Mouse (Mus musculus) hindlimb bud, embryonic 11.5 days (tissue): ENCODE results near the gene Anxa4.

Experiments
- DNase-seq: peaks from one replicate; pipeline ENCODE4 v3.0.0-alpha.2; 2012; ENCODE audit warnings: low read depth, low spot score; ENCODE audit errors: extremely low spot score

Gene Anxa4

DNA sequence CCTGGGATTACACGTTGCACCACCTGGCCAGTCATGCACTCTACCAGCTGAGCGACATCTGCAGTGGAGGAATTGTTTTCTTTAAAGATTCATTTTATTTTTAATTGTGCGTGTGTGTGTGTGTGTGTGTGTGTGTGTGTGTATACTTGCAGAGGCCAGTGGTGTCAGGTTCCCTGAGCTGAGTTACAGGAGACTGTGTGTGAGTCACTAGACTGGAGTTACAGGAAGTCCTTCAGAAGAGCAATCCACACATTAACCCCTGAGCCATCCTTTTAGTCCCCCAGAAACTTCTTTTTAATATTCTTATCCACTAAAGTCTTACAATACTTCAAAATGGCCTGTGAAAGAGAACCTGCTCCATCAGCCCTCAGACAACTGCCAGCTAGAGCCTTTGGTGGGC is 11.3 kb upstream of the Anxa4 start:
- no peak for DNase-seq

- no peak for DNase-seq
Measured at GRCm38 (mm10) chr6:86801431-86801830, 8.0 kb upstream of the Anxa4 start.

DNA sequence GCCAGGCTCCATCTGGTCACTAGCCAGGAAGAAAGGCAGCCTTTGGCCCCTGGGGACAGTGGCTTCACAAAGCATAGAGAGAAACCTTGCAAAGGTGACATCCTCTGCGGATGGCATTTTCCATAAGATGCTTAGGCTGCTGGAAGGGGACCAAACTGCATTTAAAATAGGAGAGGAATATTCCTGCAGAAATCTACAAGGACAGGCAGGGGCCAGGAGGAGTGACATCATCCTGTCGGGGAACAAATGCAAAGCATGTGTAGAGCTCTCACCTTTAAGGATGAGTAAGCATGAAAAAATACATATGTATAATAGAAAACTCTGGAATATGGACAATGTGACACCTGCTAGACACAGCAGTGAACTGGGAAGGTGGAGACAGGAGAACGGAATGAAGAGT is 7.1 kb upstream of the Anxa4 start:
- DNase-seq = no peak

GRCm38 (mm10) chr6:86797455-86797854 is 4.1 kb upstream of the Anxa4 start:
- DNase-seq = no peak

- no peak for DNase-seq
Measured at GRCm38 (mm10) chr6:86793957-86794356, 573 bp upstream of the Anxa4 start.

GRCm38 (mm10) chr6:86790351-86790943 is 2.9 kb downstream of the Anxa4 start:
- no peak for DNase-seq

DNA sequence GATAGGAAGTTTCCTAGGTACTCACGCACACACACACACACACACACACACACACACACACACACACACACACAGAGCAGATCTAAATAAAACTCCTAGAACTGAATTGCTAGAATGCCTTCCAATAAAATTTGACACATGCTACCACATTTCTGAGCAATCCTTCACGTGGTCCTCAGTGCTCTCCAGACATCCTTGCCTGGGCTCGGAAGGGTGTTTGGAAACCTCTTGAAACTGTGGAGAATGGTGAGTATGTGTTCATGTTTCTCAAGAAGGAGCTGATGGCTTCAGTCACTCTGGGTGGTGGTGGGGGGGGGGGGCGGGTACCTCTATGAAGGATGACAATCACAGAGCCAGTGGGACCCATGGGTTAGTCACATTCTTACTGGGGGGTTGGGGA is 5.1 kb downstream of the Anxa4 start:
- no peak for DNase-seq

- DNase-seq = no peak
Measured at GRCm38 (mm10) chr6:86786545-86786944, 6.8 kb downstream of the Anxa4 start.

GRCm38 (mm10) chr6:86784739-86785138 is 8.6 kb downstream of the Anxa4 start:
- DNase-seq = no peak

- no peak for DNase-seq
Measured at GRCm38 (mm10) chr6:86782342-86782741, 11.0 kb downstream of the Anxa4 start.

- no peak for DNase-seq
Measured at GRCm38 (mm10) chr6:86781361-86781957, 11.9 kb downstream of the Anxa4 start.

- no peak for DNase-seq
Measured at GRCm38 (mm10) chr6:86778910-86779594, 14.3 kb downstream of the Anxa4 start.

GRCm38 (mm10) chr6:86777181-86777580 is 16.2 kb downstream of the Anxa4 start:
- no peak for DNase-seq

DNA sequence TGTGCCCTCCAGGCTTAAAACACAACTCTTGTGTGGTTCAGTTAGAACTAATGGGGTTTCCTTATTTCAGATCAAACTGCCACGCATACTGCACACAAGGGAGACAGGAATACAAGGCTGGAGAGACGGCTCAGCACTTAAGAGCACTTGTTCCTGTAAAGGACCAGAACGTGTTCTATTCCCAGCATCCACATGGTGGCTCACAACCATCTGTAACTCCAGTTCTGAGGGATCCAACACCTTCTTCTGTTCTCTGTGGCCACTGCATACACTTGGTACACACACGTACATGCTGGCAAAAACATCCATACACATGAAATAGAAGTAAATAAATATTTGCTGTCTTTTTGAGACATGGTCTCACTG is 16.7 kb downstream of the Anxa4 start:
- DNase-seq = no peak

DNA sequence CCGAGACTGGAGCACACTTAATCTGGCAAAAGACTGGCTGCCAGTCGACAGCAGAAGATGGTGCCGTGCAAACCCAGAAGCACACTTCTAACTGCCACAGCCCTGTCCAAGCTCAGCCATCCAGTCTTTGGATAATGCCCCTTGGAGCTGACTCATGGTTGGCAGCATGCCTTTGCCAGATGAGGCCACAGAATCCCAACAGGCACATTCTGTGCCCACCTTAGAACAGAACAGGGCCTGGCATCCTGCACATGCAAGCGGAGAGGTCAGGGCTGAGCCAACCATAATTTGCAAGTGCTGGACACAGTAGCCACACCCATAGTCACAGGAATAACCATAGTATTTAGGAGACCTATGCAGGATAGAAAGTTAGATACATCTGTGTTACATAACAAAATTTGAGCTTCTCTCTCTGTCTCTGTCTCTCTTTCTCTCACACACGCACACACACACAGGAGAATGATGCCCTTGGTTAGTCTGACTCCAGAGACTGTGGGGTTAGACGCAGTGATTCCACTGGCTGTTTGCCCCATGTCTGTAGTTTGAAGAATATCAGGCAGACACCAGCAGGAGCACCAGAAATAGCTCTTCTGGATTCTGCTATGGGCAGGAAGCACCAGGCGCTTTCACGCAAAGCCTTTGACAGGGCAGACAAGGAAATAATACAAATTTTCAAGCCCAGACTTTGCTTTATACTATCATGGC is 17.2 kb downstream of the Anxa4 start:
- DNase-seq = no peak

DNA sequence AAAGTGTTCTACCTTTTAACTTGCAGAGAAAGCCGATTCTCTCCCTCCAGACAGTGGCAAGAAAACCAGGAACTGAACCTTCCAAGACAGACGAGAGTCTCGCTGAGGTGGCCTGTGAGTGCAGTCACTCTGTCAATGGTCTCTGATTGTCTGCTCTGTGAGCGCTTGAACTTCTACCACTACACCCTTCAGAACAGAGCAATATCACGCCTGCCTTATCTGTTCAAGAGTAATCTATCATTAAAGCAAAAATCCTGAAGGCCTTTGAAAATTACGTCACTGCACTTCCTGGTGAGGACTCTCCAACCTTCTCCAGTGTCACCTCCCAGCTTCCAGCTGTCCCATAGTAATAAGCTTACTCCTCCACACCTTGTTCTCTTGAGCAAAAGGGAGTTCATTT is 18.4 kb downstream of the Anxa4 start:
- DNase-seq = no peak

GRCm38 (mm10) chr6:86773830-86774229 is 19.6 kb downstream of the Anxa4 start:
- DNase-seq = no peak

- DNase-seq = no peak
Measured at GRCm38 (mm10) chr6:86772631-86773030, 20.8 kb downstream of the Anxa4 start.

- DNase-seq = no peak
Measured at GRCm38 (mm10) chr6:86768938-86769337, 24.4 kb downstream of the Anxa4 start.

DNA sequence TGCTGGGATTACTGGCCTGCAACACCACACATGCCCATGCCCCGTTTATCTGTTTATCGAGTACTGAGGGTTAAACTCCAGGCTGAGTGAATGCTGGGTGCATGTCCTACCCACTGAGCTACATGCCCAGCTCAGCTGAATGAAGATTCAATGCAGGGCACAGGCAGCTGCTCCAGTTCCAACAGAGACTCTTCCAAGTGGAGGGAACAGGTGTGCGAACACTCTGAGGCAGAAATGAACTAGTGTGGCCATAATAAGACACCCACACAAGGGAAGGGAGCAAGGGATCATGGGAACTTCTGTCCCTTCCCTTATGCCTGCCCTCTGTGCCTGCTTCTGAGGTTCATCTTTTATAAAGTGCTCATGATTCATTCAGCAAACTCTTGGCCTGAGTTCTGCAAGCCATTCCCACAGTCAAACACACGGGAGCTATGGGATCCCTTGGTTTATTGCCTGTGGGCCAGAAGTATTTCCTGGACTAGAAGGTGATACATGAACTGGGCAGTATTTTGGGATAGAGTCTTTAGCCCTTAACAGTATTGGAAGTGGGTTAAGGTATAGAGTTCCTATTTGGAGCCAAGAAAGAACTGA is 25.1 kb downstream of the Anxa4 start:
- no peak for DNase-seq

GRCm38 (mm10) chr6:86767465-86767864 is 25.9 kb downstream of the Anxa4 start:
- no peak for DNase-seq

DNA sequence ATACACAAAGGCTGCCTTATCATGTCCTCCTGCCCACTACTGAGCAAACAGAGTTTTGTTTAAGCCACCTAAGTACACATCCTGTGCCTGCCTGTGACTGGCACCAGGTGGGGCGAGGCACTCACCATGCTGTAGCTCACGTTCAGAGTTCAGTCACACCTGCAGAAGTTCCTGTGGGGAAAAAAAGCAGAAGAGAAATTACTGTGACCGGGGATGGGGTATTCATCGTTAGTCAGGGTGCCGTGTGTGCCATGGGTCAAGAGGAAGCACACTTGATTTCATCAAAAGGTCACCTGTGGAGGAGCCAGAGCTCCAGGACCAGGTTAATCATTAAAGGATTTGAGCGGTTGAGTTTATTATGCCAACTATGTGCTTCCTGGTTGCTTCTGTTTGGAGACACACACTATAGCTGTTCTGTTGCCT is 27.7 kb downstream of the Anxa4 start:
- DNase-seq = no peak
